Mouse (Mus musculus) liver, postnatal 0 days (tissue): ENCODE measurements around the gene Serf2. TPM values are rescaled to one million over a fixed set of nuclear protein-coding genes. Genes with fewer than 3 reads are reported as not detected.
A peak's percentile ranks its signal among the peaks of the same experiment; 100 is the strongest.
"Not testable (repeated sequence)": the region's sequence is repeated elsewhere in the genome, so short reads cannot be mapped to it uniquely, and the experiment has no call there.

Experiments used
- ATAC-seq: fragments of 200-750 bp; cut with Nextera tagmentation; 2 replicates; pipeline ENCODE4 v1.8.0; 2017; ENCODE audit warnings: mild to moderate bottlenecking, moderate library complexity
- DNase-seq: peaks from one replicate; pipeline ENCODE4 v3.0.0-alpha.2; 2016
- H3K27ac ChIP-seq: fragments of 300-500 bp; sonication (generic); 2 replicates; pipeline ENCODE4 v1.5.1; 2014; ENCODE audit warnings: antibody characterized with exemption, moderate library complexity, mild to moderate bottlenecking, low read depth
- H3K27me3 ChIP-seq: fragments of 300-500 bp; sonication (generic); 2 replicates; pipeline ENCODE4 v1.6.1; 2014; ENCODE audit warnings: low read length, control low read depth, mixed read lengths; ENCODE audit not compliant: insufficient read depth
- H3K36me3 ChIP-seq: fragments of 300-500 bp; sonication (generic); replicated peaks from 2 replicates; pipeline ENCODE4 v1.6.1; 2014; ENCODE audit warnings: mild to moderate bottlenecking, control low read depth, low read length, moderate library complexity, mixed read lengths; ENCODE audit not compliant: insufficient read depth
- H3K4me1 ChIP-seq: fragments of 300-500 bp; sonication (generic); 2 replicates; pipeline ENCODE4 v1.6.1; 2014; ENCODE audit warnings: antibody characterized with exemption, mild to moderate bottlenecking, control low read depth; ENCODE audit not compliant: insufficient read depth
- H3K4me2 ChIP-seq: fragments of 300-500 bp; sonication (generic); 2 replicates; pipeline ENCODE4 v1.6.1; 2014; ENCODE audit warnings: low read depth, mild to moderate bottlenecking, low read length, moderate library complexity, mixed read lengths
- H3K4me3 ChIP-seq: fragments of 300-500 bp; sonication (generic); 2 replicates; pipeline ENCODE4 v1.5.1; 2014; ENCODE audit warnings: low read depth, low read length
- H3K9ac ChIP-seq: fragments of 300-500 bp; sonication (generic); replicated peaks from 2 replicates; pipeline ENCODE4 v1.6.1; 2014; ENCODE audit warnings: mild to moderate bottlenecking, moderate library complexity
- H3K9me3 ChIP-seq: fragments of 300-500 bp; sonication (generic); 2 replicates; pipeline ENCODE4 v1.6.1; 2016; ENCODE audit warnings: mild to moderate bottlenecking, control low read depth, low read length, mixed read lengths
- CTCF ChIP-seq: sonication (generic); IDR thresholded peaks from 2 replicates; pipeline ENCODE4 v1.5.1; 2016; ENCODE audit warnings: antibody characterized with exemption, low read depth
- EP300 ChIP-seq: IDR thresholded peaks from 2 replicates; pipeline ENCODE4 v1.6.1; 2016; ENCODE audit warnings: antibody characterized with exemption, low read depth, mild to moderate bottlenecking
- WGBS: fragments of 180-500 bp; shearing (Covaris S2); extraction: QIAGEN DNeasy Blood & Tissue Kit; methylation state at CpG from one replicate; pipeline ENCODE4 v1.1.7; 2014; ENCODE audit not compliant: insufficient replicate concordance; 5-methylcytosine and 5-hydroxymethylcytosine counted together
- polyA plus RNA-seq: library from polyadenylated mRNA; unstranded; fragments of >200 nt; fragmentation: Nextera tagmentation; extraction: Ambion mirVana; gene quantifications from 2 replicates; pipeline ENCODE4 v1.2.1, GENCODE M21; 2015

Gene Serf2
- polyA plus RNA-seq, 1 experiment from 2014 or later, result 266 TPM

- no peak for ATAC-seq
- Histone ChIP-seq H3K27me3 (no peaks in the 10 kb centered on the region), H3K27ac (no peak overlapping the region), H3K4me3 (no peak overlapping the region), H3K9me3 (no peaks in the 10 kb centered on the region), H3K9ac (no peak overlapping the region), H3K36me3 (peaks cover 24% of the 10 kb centered on the region), H3K4me2 (no peak overlapping the region), H3K4me1 (peaks cover 29% of the 10 kb centered on the region)
- no peak for DNase-seq
- WGBS, result 72% methylated on average over 4 of the region's 4 CpGs
- TF ChIP-seq EP300, result no peak
- TF ChIP-seq CTCF, result no peak
These were observed 3.4 kb downstream of the Serf2 start for GRCm38 (mm10) chr2:121452361-121452760.

GRCm38 (mm10) chr2:121452990-121453389 lies 4.0 kb downstream of the Serf2 start, which contains the start of gene Hypk:
TSS of gene Hypk (plus strand) at chr2:121453290.
- Histone ChIP-seq H3K27me3 (no peaks in the 10 kb centered on the region), H3K4me1 (peaks cover 30% of the 10 kb centered on the region), H3K4me2 (no peak within 1 kb of the TSS), H3K4me3 (no peak within 1 kb of the TSS), H3K36me3 (peaks cover 24% of the 10 kb centered on the region), H3K27ac (no peak within 1 kb of the TSS), H3K9ac (no peak within 1 kb of the TSS), H3K9me3 (no peaks in the 10 kb centered on the region)
- no peak for TF ChIP-seq CTCF
- no peak for TF ChIP-seq EP300
- ATAC-seq (no peak), DNase-seq (no peak)
- 57% methylated on average over 4 of the region's 4 CpGs for WGBS

- ATAC-seq (no peak), DNase-seq (no peak)
- Histone ChIP-seq H3K27ac (no peak overlapping the region), H3K4me1 (peaks cover 29% of the 10 kb centered on the region), H3K4me3 (no peak overlapping the region), H3K36me3 (peaks cover 30% of the 10 kb centered on the region), H3K4me2 (no peak overlapping the region), H3K9me3 (no peaks in the 10 kb centered on the region), H3K27me3 (no peaks in the 10 kb centered on the region), H3K9ac (no peak overlapping the region)
- TF ChIP-seq CTCF, result no peak
- TF ChIP-seq EP300, result no peak
- WGBS, result 84% methylated on average over 6 of the region's 6 CpGs
These were observed 4.9 kb downstream of the Serf2 start for GRCm38 (mm10) chr2:121453917-121454316.

GRCm38 (mm10) chr2:121455534-121455933 lies 6.5 kb downstream of the Serf2 start:
- no peak overlapping the region for H3K9ac ChIP-seq
- no peaks in the 10 kb centered on the region for H3K27me3 ChIP-seq
- no peak for DNase-seq
- H3K36me3 ChIP-seq, result peaks cover 32% of the 10 kb centered on the region
- H3K4me2 ChIP-seq, result no peak overlapping the region
- no peak for ATAC-seq
- no peak overlapping the region for H3K4me3 ChIP-seq
- 75% methylated on average over 5 of the region's 5 CpGs for WGBS
- H3K27ac ChIP-seq, result no peak overlapping the region
- TF ChIP-seq EP300 (no peak), CTCF (no peak)
- peaks cover 22% of the 10 kb centered on the region for H3K4me1 ChIP-seq
- H3K9me3 ChIP-seq, result no peaks in the 10 kb centered on the region

- peaks cover 15% of the 10 kb centered on the region for H3K4me1 ChIP-seq
- peaks cover 27% of the 10 kb centered on the region for H3K36me3 ChIP-seq
- WGBS, result 3% methylated on average over 41 of the region's 41 CpGs
- H3K27ac ChIP-seq, result peak within 1 kb of the TSS; percentile 84
- peak within 1 kb of the TSS; percentile 80 for H3K4me2 ChIP-seq
- no peaks in the 10 kb centered on the region for H3K9me3 ChIP-seq
- H3K9ac ChIP-seq, result peak within 1 kb of the TSS; percentile 78
- ATAC-seq (peak; percentile 95), DNase-seq (peak; percentile 91)
- H3K27me3 ChIP-seq, result no peaks in the 10 kb centered on the region
- no peak for TF ChIP-seq CTCF
- peak; percentile 47; the same call in 1 of the 2 replicates for TF ChIP-seq EP300
- peak within 1 kb of the TSS; percentile 76 for H3K4me3 ChIP-seq
These were observed 8.0 kb downstream of the Serf2 start, which contains the start of gene Serinc4 for GRCm38 (mm10) chr2:121456692-121457642. TSS of gene Serinc4 (minus strand) at chr2:121456781.

GRCm38 (mm10) chr2:121460071-121460470 lies 11.1 kb downstream of the Serf2 start:
- no peaks in the 10 kb centered on the region for H3K9me3 ChIP-seq
- H3K27ac ChIP-seq, result no peak overlapping the region
- WGBS, result 77% methylated on average over 2 of the region's 2 CpGs
- no peak overlapping the region for H3K4me2 ChIP-seq
- no peaks in the 10 kb centered on the region for H3K27me3 ChIP-seq
- TF ChIP-seq EP300, result no peak
- no peak for TF ChIP-seq CTCF
- H3K9ac ChIP-seq, result no peak overlapping the region
- DNase-seq (no peak), ATAC-seq (no peak)
- peaks cover 11% of the 10 kb centered on the region for H3K4me1 ChIP-seq
- H3K36me3 ChIP-seq, result peaks cover 8% of the 10 kb centered on the region
- H3K4me3 ChIP-seq, result no peak overlapping the region

GRCm38 (mm10) chr2:121468982-121469381 lies 20.0 kb downstream of the Serf2 start:
- H3K4me2 ChIP-seq, H3K9me3 ChIP-seq, H3K36me3 ChIP-seq, H3K9ac ChIP-seq, H3K4me1 ChIP-seq, H3K4me3 ChIP-seq, H3K27me3 ChIP-seq, H3K27ac ChIP-seq, DNase-seq: not testable (repeated sequence)
- WGBS, result 45% methylated on average over 2 of the region's 6 CpGs
- ATAC-seq, result peak; percentile 49; the same call in 1 of the 2 replicates
